Mouse (Mus musculus) CH12.LX (cell line): ENCODE results near the gene Prr27. TPM values are rescaled to one million over a fixed set of nuclear protein-coding genes. Genes with fewer than 3 reads are reported as not detected.

Experiments used
- DNase-seq: peaks from one replicate; pipeline ENCODE4 v3.0.0-alpha.2; 2013; ENCODE audit errors: extremely low read depth
- H3K27ac ChIP-seq: 2 replicates; pipeline ENCODE4 v1.5.1; 2012; ENCODE audit warnings: low read depth, mild to moderate bottlenecking, control low read depth, moderate library complexity; ENCODE audit not compliant: insufficient read depth
- H3K27me3 ChIP-seq: replicated peaks from 2 replicates; pipeline ENCODE3; 2012; ENCODE audit warnings: inconsistent platforms
- H3K36me3 ChIP-seq, 2 experiments: replicated peaks in 1 of 2; 2 replicates each; pipeline versions ENCODE3 to v1.6.1; 2012; ENCODE audit warnings: inconsistent platforms in 1 of 2, low read length in 1 of 2, mild to moderate bottlenecking in 1 of 2, mixed read lengths in 1 of 2, moderate library complexity in 1 of 2; ENCODE audit not compliant: control insufficient read depth in 1 of 2, insufficient read depth in 1 of 2
- H3K4me1 ChIP-seq, 2 experiments: 2 replicates each; pipeline ENCODE4 v1.6.1; 2012; ENCODE audit warnings: inconsistent platforms in 1 of 2, moderate library complexity in 1 of 2; ENCODE audit not compliant: insufficient read depth in 2 of 2, control insufficient read depth in 1 of 2
- H3K4me2 ChIP-seq: 2 replicates; pipeline ENCODE4 v1.6.1; 2012; ENCODE audit warnings: low read depth, mild to moderate bottlenecking, control low read depth; ENCODE audit not compliant: poor library complexity, insufficient read depth, severe bottlenecking
- H3K4me3 ChIP-seq, 3 experiments: fragments of 150-350 bp in 1 of 3; sonication (generic) in 1 of 3; replicated peaks in 1 of 3; 2 replicates each; pipeline versions ENCODE3 to v1.5.1; 2011 to 2012; ENCODE audit warnings: low read depth in 2 of 3, low read length in 2 of 3, mild to moderate bottlenecking in 2 of 3, moderate library complexity in 2 of 3, control low read depth in 1 of 3, improper control_type of control experiment in 1 of 3, inconsistent platforms in 1 of 3, mixed read lengths in 1 of 3; ENCODE audit not compliant: poor library complexity in 1 of 3
- H3K79me2 ChIP-seq: replicated peaks from 2 replicates; pipeline ENCODE4 v1.6.1; 2012; ENCODE audit warnings: mild to moderate bottlenecking, moderate library complexity; ENCODE audit not compliant: control insufficient read depth, poor library complexity, insufficient read depth, severe bottlenecking; ENCODE audit errors: extremely low read depth
- H3K9ac ChIP-seq: 2 replicates; pipeline ENCODE4 v1.6.1; 2012; ENCODE audit warnings: low read depth, mild to moderate bottlenecking, control low read depth, moderate library complexity; ENCODE audit not compliant: insufficient read depth
- H3K9me3 ChIP-seq: replicated peaks from 2 replicates; pipeline ENCODE3; 2012; ENCODE audit warnings: low read length, inconsistent platforms, mixed read lengths
- CHD1 ChIP-seq: IDR thresholded peaks from 2 replicates; pipeline ENCODE4 v1.6.1; 2012; ENCODE audit warnings: low read depth, low read length, improper control_type of control experiment, inconsistent platforms
- CHD2 ChIP-seq: IDR thresholded peaks from 2 replicates; pipeline ENCODE4 v1.6.1; 2011; ENCODE audit warnings: low read length, improper control_type of control experiment
- E2F4 ChIP-seq: IDR thresholded peaks from 2 replicates; pipeline ENCODE4 v1.6.1; 2011; ENCODE audit warnings: low read depth, low read length, improper control_type of control experiment; ENCODE audit not compliant: insufficient replicate concordance
- EP300 ChIP-seq: IDR thresholded peaks from 2 replicates; pipeline ENCODE4 v1.6.1; 2011; ENCODE audit warnings: low read length, improper control_type of control experiment
- IRF4 ChIP-seq: IDR thresholded peaks from 2 replicates; pipeline ENCODE4 v1.6.1; 2014; ENCODE audit warnings: low read depth, mild to moderate bottlenecking, inconsistent platforms, low read length, improper control_type of control experiment
- JUND ChIP-seq: conservative IDR thresholded peaks from 2 replicates; pipeline ENCODE4 v1.6.1; 2011; ENCODE audit warnings: low read depth, low read length, improper control_type of control experiment
- KAT2A ChIP-seq: IDR thresholded peaks from 2 replicates; pipeline ENCODE4 v1.6.1; 2012; ENCODE audit warnings: low read length, improper control_type of control experiment, inconsistent platforms; ENCODE audit not compliant: insufficient replicate concordance
- MAFK ChIP-seq: IDR thresholded peaks from 2 replicates; pipeline ENCODE4 v1.6.1; 2011; ENCODE audit warnings: low read length, improper control_type of control experiment; ENCODE audit not compliant: insufficient replicate concordance
- MAX ChIP-seq: IDR thresholded peaks from 2 replicates; pipeline ENCODE4 v1.6.1; 2011; ENCODE audit warnings: low read length, improper control_type of control experiment
- MAZ ChIP-seq: IDR thresholded peaks from 2 replicates; pipeline ENCODE4 v1.6.1; 2012; ENCODE audit warnings: low read depth, mild to moderate bottlenecking, inconsistent platforms, low read length, improper control_type of control experiment, moderate library complexity
- MEF2A ChIP-seq: IDR thresholded peaks from 2 replicates; pipeline ENCODE4 v1.6.1; 2014; ENCODE audit warnings: low read depth, mild to moderate bottlenecking, inconsistent platforms, low read length, improper control_type of control experiment, borderline replicate concordance
- PAX5 ChIP-seq: IDR thresholded peaks from 2 replicates; pipeline ENCODE4 v1.6.1; 2012; ENCODE audit warnings: low read length, inconsistent platforms, mixed read lengths
- USF1 ChIP-seq: IDR thresholded peaks from 2 replicates; pipeline ENCODE4 v1.6.1; 2014; ENCODE audit warnings: low read depth, mild to moderate bottlenecking, inconsistent platforms, low read length, improper control_type of control experiment
- USF2 ChIP-seq: conservative IDR thresholded peaks from 2 replicates; pipeline ENCODE4 v1.6.1; 2011; ENCODE audit warnings: low read depth, low read length, improper control_type of control experiment
- ZC3H11A ChIP-seq: IDR thresholded peaks from 2 replicates; pipeline ENCODE4 v1.6.1; 2012; ENCODE audit warnings: low read depth, mild to moderate bottlenecking, inconsistent platforms, low read length, improper control_type of control experiment
- ZNF384 ChIP-seq: IDR thresholded peaks from 2 replicates; pipeline ENCODE4 v1.6.1; 2012; ENCODE audit warnings: low read depth, low read length, improper control_type of control experiment, inconsistent platforms
- dilution Hi-C: fragments of 300-500 bp; cut with MboI; formaldehyde crosslinking; loops from 2 replicates; pipeline ENCODE4 v1.14.3; 2020; ENCODE audit warnings: low sequenced_read_pairs; ENCODE audit not compliant: extremely low pct_unique_long_range_greater_than_20kb, extremely low pct_ligation_motif_present
- in situ Hi-C: fragments of 300-500 bp; cut with MboI; formaldehyde crosslinking; loops from 3 replicates; pipeline ENCODE4 v1.14.3; 2019; ENCODE audit warnings: low sequenced_read_pairs, low pct_ligation_motif_present, low pct_unique_long_range_greater_than_20kb, mixed read lengths
- polyA plus RNA-seq: library from polyadenylated mRNA; unstranded; fragments of >175 nt; gene quantifications from 2 replicates; pipeline ENCODE4 v1.2.1, GENCODE M21; 2012; ENCODE audit warnings: low read depth; ENCODE audit not compliant: insufficient read length
- total RNA-seq, 2 experiments: library from RNA; depleted of rRNA; stranded (reverse); fragments of 300-350 nt in 1 of 2; fragments of >200 nt in 1 of 2; gene quantifications; 2 replicates each; pipeline ENCODE4 v1.2.3; 2012 to 2014

Gene Prr27
- total and polyA plus RNA-seq, 3 experiments: not detected

DNA sequence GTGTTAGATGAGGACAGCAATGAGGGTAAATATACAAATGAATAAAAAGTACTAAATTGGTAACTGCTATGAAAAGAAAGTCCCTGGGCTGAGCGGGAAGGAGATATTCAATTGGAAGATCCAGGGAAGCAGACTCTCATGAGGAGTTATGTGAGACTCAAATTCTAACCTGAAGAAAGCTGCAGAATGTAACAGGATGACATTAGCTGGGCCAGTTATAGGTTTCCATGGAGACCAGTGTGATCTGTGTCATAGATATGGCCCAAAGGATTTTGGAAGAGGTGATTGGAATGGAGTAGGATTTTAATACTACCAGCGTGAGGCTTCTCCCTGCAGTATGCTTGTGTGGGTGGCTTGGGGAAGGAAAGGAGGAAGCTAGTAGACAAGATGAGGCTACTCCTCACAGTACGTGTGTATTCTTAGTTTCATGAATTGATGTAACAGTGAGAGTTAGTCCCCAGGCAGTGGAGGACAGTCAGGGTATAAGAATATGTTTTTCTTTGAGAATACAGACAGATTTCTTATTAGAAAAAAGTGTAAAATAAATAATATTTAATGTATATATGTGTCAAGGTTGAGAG lies 29.7 kb downstream of the Prr27 start:
- no peaks in the 10 kb centered on the region for H3K4me1 ChIP-seq
- H3K9ac ChIP-seq: no peak overlapping the region
- H3K36me3 ChIP-seq: no peaks in the 10 kb centered on the region
- DNase-seq: no peak
- in situ Hi-C loops (no loop called here), dilution Hi-C loops (no loop called here)
- H3K27ac ChIP-seq: no peak overlapping the region
- no peaks in the 10 kb centered on the region for H3K9me3 ChIP-seq
- no peak overlapping the region for H3K4me3 ChIP-seq
- H3K4me2 ChIP-seq: no peak overlapping the region
- H3K79me2 ChIP-seq: no peaks in the 10 kb centered on the region
- H3K27me3 ChIP-seq: no peaks in the 10 kb centered on the region
- TF ChIP-seq USF2 (no peak), EP300 (no peak), IRF4 (no peak), MEF2A (no peak), PAX5 (no peak), MAFK (no peak), KAT2A (no peak), E2F4 (no peak), CHD1 (no peak), JUND (no peak), MAX (no peak), CHD2 (no peak), ZC3H11A (no peak)

DNA sequence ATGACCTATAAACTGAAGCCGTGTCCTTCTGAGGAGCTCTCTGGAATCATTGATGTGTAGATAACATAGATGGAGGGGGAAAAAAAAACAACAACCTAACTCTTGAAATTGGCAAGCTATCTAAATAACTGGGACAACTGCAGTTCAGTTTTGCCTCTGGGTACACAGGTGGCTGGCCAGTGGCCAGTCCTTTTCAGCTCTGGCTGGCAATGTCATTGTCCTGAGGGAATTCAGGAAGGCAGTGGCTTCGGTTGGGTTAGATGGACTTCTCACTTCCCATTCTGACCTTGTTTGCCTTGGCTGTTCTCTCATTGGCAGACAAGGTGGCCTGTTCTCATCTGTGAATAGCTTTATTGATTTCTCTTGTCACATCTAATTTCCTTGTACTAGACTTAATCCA lies 44.6 kb downstream of the Prr27 start:
- Histone ChIP-seq H3K4me2 (no peak overlapping the region), H3K79me2 (no peaks in the 10 kb centered on the region), H3K4me1 (peaks cover 0 to 5% of the 10 kb centered on the region in 2 experiments; a peak in 2 of 4 replicates), H3K9ac (no peak overlapping the region), H3K36me3 (no peaks in the 10 kb centered on the region), H3K9me3 (no peaks in the 10 kb centered on the region), H3K27me3 (no peaks in the 10 kb centered on the region), H3K4me3 (no peak overlapping the region), H3K27ac (no peak overlapping the region)
- DNase-seq: no peak
- in situ Hi-C loops: no loop called here
- no peak for TF ChIP-seq MAZ
- TF ChIP-seq USF1: no peak
- no peak for TF ChIP-seq ZNF384
- TF ChIP-seq ZC3H11A: no peak
- dilution Hi-C loops: no loop called here
